Mouse (Mus musculus) urinary bladder, postnatal 14 days (tissue): ENCODE measurements around the gene Polr1e.
"Not testable (repeated sequence)": the region's sequence is repeated elsewhere in the genome, so short reads cannot be mapped to it uniquely, and the experiment has no call there.

Experiments
- DNase-seq: peaks from one replicate; pipeline ENCODE4 v3.0.0; 2021; ENCODE audit warnings: low spot score

Polr1e gene

DNA sequence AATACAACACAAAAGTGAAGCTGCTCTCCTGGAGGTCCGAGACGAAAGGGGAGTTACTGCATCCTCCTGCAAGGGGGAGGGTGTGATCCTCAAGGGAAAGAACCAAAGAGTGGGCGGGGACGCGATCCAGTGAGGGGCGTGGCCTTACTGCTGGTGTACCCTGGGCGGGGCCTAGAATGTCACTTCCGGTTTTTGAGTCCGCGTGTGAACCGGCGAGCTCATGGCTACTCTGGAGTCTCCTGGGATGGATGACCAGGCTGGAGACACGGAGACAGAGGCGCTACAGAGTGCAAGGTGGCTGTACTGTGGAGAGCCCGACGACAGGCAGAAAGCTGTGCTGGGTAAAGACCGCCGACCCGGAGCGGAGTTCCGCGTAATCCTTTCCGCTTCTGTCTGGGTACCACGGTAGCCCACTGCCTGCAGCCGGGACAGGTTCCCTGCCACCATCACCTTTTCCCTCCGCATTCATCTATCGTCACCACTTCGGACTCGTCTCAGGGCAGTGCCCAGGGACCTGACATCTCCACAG, at the start of gene Polr1e:
TSS of gene Polr1e (plus strand) at position 132 of the 529 bp plus-strand sequence.
- peak; percentile 97 for DNase-seq

DNA sequence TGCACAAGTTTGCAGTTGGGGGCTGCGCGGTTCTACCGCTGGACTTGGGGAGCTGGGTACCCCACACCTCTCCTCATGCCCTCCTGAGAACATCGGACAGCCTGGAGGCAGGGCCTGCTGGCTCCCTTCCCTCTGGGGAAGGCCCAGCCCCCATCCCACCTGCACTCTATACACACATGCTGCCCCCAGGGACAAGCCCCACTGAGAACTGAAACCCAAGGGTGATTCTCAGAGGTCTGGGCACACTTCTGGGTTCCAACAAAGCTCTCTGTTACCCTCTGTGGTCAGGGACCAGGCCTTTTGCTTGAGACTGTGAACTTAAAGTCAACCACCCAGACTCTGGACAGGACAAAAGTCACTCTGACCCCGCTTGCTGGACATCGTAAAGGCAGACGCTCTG, 48.3 kb upstream of the Polr1e start:
- DNase-seq = no peak

DNA sequence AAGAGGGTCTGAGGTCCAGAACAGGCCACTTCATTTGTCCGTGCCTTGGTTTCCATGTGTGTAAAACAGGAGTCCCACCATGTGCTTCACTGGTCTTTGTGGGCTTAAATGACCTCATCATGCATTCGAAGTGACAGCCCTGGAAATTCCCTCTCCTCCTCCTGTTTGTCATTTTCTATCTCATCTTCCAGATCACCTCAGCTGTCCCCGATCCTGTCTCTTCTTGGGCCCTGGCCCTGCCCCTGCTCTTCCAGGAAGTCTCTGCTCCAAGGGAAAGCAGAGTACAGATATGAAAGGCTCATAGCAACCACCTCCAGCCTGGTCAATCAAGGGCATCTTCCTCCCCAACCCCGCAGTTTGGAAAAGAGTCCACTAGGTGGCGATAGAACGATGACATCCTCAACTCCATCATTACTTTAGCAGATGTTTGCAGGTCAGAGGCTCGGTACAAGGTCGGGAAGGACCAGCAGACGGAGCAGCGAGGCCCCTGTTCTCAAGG, 47.7 kb upstream of the Polr1e start:
- peak; percentile 49 for DNase-seq

DNA sequence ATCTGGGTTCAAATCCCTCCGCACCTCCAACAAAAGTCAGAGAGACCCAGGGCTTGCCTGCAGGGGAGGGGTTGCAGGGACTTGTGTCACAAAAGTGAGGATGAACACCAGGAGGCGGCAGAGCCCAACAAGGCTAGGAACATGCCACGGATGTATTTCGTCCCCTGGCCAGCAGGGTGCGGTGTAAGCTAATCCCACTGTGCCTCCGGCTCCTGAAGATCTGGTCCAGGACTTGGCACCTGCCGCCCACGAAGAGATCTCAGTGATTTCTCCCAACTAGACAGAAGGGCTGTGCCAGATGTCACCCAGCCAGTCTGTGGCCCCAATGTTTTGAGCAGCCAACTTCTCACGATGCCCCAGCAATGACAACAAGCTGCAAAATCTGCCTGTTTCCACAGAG, 44.9 kb upstream of the Polr1e start:
- peak; percentile 88 for DNase-seq

DNA sequence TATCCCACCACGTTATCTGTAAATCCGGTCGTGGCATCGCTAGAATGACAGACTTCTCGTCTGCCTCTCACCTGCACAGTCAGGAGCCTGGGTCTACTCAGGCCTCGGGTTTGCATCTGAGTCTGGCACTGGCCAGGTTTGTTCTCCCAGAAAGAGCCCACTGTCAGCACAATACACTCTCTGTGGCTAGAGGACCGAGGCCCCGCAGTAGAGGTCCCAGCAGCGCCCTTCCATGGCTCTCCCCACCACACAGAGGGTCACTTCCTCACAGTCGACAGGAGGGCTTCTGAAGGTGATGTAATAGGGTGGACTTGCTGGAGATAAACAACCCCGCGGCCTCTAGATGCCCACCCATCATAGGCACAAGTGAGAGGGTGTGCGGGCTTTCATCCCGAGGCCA, 44.5 kb upstream of the Polr1e start:
- DNase-seq = no peak

DNA sequence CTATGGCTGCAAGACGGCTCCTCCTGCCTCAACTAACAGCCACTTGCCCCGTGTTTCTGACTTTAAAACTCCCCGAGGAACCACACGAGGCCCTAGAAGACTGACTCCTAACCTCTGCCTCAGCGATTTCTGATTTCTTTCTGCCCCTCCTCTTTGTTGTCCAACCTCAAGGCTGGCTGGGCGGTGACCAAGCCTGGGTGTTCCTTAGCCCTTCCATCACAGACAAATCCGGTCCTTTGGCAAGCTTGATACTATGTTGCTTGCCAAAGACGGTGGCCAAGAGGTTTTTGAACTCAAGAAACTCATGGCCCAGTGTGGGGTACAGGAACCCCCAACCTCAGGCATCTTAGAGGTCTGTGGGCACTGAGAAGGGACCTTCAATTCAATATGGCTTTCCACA, 44.1 kb upstream of the Polr1e start:
- no peak for DNase-seq

DNA sequence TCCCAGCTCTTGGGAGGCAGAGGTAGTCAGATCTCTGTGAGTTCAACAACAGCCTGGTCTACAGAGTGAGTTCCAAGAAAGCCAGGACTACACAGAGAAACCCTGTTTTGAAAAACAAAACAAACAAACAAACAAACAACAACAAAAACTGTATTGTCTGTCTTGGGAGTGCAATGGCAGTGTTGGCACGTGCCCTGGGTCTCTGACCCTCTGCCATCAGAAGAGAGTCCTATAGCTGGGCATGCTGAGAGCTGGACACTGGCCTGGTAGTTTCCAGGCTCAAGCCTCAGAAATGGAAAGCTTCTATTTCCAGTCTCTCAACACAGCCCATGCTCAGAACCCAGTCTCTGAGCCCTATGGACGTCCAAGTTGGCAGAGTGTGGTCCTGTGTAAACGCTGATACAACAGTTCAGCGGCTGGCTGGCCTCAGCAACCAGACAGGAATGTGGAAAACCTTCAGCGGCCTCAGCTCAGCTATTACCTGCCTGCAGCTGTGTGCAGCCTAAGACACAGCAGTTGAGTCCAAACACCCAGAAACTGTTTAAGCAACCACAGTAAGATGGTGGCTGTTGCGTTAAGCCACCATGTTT, 42.3 kb upstream of the Polr1e start:
- no peak for DNase-seq

DNA sequence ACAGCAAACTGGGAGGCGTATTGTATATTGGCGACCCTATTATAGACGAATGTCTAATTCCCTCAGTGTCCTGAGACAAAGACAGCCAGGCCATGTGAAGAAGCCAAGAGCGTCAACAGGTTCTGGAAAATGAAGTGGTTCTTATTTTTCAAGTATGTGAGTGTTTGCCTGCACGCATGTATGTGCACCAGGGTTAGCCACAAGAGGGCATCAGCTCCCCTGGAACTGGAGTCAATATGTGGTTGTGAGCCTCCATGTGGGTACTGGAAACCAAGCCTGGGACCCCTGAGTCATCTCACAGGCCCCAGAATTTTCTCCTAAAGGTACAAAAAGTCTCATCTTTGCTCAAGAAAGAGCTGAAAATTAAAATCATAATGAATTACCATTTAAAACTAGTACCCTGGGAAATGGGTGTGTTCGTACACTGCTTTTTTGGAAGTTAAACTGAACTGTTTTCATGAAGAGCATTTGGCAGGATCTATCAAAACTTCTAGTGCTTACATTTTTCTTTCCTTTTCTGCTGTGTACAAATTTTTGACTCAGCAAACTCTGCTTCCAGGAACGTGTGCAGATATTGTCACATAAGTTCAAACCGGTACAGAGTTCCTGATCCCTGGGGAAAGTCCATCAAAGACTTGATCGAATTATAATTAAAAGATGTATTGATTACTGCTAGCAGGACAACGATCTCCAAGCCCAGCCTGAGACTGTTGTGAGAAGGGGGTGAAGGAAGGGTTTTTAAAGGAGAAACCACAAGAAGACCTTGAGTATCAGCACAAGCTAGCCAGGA, 41.3 kb upstream of the Polr1e start:
- no peak for DNase-seq

DNA sequence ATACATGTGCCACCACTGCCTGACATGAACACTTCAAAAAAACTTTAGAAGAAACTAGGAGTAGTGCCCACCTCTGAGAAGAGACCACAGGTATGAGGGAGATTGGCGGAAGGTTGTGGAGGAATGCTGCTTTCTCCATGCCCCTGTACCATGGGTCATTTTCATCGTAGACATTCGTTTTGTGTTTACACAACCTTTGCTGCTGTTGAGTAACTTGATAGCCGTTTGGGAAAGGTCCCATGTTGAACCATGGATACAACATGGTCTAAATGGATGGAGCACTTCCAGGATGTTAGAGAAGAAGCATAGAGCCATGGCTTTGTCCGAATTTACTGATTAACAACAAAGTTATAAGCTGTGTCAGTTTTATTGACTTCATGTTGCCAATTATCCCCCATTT, 40.2 kb upstream of the Polr1e start:
- DNase-seq = no peak

DNA sequence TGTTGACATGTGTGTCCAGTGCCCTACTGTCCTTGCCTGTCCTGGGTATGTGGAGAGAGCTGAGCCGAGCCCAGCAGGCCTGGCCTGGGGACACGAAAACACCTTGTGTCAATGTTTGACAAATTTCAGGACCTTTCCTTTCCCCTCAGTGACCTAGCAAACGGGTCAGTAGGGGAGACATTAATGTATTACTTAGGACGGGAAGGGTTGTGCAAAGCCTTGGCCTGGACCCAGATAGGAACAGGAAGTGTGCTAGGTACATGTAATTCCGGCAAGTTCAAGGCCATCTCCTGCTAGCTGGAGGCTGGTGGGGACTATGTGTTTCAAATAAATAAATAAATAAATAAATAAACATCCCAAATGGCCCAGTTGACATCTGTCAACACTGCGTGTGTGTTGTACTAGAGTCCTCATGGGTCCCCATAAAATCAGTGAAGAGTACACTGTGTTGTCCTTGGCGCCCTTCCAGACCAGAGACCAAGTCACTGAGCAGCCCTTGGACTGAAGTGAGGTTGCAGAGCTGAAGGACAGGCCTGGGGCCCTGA, 38.5 kb upstream of the Polr1e start:
- DNase-seq = no peak

DNA sequence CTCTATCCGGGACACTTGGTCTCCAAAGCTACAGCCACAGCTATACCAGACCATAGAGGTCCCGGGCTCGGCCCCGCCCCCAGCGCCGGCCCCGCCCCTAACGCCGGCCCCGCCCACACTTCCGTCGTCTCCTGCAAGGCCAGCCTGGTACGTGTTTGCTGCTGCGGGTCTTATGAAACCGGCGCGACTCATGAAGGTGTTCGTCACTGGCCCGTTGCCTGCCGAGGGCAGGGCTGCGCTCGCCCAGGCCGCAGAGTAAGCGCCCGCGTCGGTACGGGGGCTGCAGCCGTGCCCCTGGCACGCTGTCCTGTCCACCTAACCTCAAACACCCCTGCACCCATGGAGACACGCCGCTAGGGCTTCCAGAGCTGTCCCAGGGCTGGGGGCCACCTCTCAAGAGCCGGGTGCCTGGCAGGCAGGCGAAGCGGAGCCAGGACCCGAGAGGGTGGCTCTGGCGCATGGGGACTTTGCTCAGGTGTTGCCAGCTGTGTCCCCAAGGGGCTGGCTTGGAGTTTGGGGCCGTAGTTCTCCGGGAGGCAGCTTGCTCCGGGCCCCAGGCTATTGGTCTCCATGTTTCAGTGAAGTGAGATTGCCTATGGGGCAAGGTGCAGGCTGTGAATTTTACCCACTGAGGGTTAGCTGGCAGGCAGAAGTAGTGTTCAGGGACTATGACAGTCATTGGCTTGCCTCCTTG, 37.0 kb upstream of the Polr1e start, which contains the start of gene Grhpr:
TSS of gene Grhpr (plus strand) at position 116 of the 694 bp plus-strand sequence.
- DNase-seq = peak; percentile 83

DNA sequence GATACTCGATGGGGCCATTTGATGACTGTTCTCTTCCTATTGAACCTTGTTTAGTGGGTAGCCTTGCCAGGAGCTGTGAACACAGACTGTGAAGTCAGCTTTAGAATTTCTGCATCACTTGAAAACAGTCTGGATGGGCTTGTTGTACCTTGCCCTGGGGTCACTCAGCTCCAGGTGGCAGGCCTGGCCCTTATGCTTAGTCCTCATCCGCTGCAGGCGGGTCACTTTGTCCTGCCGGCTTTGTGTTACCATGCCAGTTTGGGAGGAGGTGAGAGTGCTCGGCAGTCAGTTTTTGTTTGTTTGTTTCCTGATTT, 36.5 kb upstream of the Polr1e start:
- no peak for DNase-seq

DNA sequence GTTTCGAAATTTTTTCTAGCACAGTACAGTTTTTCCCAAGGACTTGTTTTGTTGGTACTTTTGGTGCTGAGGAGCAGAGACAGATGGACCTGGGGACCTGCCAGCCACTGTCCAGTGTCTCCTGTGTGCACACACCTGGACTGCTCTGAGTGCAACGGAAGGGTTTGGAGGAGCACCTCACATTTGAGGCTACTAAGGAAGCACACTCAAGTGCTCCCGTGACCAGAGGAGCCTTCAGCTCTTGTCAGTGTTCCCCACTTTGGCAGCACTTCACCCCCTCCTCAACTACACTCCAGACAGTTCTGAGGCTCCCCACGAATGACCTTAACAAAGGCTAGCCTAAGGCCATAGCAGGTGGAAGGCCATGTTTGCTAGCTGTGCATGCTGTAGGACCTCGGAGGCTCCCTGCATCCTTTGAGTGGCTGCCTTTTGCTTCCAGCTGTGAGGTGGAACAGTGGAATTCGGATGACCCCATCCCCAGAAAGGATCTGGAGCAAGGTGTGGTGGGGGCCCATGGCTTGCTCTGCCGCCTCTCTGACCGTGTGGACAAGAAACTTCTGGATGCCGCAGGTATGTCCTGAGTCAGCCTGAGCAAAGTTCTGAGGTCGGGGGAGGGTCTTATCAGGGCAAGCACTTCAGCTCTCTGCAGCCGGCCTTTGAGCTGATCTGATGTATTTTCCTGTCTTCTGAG, 35.8 kb upstream of the Polr1e start:
- no peak for DNase-seq

DNA sequence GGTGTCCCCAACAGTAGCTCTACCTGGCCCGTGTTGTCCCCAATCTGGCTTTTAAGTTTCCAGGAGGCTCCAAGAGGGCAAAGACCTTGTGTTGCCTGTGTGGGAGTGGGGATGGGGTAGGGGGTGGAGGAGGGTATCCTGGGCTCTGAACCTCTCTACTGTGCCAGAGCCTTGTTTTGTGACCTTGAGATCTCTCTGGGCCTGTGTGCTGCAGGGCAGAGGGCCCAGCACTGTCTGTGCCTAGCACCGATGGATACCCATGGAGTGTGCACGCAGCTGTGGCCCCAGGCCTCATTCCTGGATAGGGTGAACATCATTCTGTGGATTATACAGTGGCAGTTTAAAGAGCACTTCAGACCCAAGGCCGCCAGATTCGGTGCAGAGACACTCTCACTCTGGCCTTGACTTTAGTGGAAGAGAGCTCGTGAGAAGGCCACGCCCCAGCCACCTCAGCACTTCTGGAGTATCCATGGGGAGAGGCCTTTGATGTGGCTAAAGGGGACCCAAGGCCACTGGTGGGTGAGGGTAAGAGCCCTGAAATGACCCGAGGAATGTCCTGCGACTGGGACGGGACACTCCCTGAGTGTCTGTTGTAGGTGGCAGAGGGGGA, 35.1 kb upstream of the Polr1e start:
- DNase-seq = no peak

DNA sequence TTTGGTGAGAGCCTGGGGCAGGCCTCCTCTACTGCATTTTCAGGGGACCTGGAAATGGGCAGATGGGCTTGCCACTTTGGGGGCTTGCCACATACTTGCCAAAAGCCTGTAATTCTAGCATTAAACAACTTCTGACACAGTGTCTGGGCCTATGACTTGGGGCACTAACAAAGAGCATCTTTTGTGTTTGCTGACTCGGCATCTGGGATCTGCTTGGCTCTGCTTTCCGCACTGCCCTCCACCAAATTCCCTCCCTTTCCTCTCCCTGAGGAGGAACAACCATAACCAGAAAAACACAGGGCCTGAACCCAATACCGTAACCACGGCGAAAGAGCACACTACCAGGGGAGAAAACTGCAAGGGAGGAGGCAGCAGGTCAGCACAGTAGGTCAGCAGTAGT, 27.8 kb upstream of the Polr1e start:
- no peak for DNase-seq

DNA sequence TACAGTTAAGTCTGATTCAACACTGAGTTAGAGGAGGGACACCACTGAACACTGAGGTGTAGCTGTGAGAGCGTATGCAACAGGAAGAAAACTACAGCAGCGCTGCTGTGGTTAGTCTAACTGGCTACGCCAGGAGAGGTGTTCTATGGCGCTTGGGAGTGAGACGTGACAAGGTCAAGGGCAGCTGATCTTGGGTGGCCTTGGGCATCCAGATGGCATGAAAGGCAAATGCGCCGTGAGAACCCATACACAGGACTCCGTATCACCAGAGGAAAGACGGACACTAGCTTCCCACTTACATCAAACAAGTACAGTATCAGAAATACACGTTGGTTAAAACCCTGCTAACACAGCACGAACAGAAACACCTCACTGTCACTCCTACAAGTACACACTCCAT, 26.1 kb upstream of the Polr1e start:
- not testable (repeated sequence) for DNase-seq

DNA sequence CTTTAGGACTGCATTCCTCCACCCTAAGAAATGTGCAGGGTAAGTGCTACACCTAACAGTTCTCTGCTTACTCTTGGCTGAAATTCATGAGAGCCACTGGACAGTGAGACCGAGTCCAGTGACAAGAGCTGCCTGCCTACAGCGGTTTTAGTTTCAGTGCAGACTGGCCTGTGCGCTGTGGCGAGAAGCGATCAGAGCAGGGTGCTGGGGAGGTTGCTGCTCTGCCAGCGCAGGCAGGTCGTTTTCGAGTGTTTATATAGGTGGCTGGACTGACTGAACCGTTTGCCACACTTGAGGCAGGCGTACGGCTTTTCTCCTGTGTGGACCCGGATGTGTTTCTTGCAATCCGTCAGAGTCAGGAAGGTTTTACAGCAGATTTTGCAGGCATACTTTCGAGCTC, 25.2 kb upstream of the Polr1e start:
- not testable (repeated sequence) for DNase-seq

DNA sequence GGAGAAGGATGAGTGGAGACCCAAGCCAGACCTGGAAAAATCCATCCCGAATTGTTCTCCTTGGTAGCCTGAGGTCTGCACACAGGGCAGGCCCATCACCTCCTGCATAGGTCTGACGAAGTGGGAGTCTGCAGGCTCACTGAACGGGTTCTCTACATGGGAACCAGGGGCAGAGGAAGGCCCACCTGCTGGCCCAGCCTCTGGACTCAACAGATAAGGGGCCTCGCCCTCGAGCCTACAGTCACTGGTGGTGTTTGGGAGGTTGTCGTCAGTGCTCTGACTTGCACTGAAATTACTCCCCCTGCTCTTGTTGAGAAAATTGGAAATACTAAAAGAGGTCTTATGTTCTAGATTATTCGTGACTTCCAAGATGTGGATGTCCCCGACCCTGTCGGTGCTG, 24.5 kb upstream of the Polr1e start:
- no peak for DNase-seq

DNA sequence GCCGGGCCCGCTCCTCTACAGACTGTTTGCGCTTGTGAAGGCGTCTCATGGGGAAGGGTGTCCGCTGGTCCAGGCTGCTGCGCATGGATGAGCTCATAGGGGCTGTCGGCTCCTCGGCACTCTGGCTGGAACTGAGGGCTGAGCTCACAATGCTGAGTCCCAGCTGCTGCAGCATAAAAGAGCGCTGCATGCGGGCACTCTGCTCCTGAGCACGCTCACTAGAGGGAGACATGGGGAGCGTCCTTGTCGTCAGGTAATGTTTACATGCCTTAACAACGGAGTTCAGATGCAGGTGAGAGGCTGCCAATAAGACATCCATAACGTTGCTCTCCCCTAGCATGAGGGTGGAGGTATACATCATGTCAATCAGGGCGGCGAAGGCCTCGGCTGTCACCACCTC, 23.6 kb upstream of the Polr1e start:
- DNase-seq = no peak

DNA sequence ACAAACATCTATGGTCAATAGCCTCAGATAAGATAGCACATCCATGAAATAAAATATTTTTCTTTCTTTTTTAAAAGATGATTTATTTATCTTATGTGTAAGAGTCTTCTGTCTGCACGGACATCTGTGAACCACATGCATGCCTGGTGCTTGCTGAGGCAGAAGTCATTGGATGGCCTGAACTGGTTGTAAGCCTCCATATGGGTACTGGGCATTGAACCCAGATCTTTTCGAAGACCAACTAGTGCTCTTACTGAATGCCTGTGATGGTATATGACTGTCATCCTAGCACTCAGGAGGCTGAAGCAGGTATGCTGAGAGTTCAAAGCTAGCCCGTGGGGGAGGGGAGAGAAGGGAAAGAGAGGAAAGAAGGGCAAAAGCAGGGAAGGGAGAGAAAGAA, 20.3 kb upstream of the Polr1e start:
- no peak for DNase-seq

DNA sequence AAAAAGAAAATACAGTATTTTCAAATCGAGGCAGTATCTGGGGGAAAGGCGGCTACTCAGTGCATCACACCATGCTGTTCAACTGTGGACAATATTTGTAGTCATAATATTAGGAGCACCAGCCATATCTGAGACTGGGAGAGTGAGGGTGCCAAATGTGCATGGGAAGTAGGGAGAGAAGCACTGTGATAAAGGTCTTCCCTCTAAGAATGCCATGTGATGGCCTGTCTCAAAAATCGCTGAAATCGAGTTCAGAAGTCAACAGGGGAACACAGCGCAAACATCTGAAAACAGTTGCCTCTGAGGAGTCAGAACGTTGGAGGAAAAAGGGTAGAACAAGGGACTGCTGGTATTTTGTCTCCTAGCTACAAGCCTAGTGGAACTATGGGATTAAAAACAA, 18.4 kb upstream of the Polr1e start:
- no peak for DNase-seq

DNA sequence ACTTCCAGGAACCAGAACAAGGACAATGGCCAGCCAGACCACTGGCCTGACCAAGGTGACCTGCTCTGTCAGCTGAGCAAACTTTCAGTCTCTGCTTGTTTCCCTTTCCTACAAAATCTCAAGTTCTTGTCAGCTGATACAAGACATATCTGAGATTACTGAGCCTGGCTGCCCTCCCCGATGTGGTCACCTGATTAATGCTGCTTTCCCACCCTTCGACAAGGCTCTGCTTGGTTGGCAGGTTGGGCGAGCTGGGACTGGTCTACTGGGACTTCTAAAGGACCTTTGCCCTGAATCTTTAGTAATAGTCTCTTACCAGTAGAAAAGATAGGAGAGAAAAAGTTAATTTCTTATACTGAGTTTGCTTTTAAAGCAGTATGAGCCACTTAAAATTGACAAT, 12.9 kb upstream of the Polr1e start:
- peak; percentile 76 for DNase-seq
